In genomic region chr1:134727256-134727655, GRCm38 (mm10) we compare ENCODE assay signal across 15 mouse cellular contexts.
DNase-seq lines count a peak whose midpoint lies in the region; ATAC-seq and TF ChIP-seq lines count a peak whose summit lies in the region.
"Had no signal": no experiment of that assay in that cellular context is flagged by ENCODE, and none has a peak within 500 bp of the region (broad histone marks: within the 10 kb centered on the region; RNA-seq: fewer than 3 reads in every experiment).

No protein-coding gene starts in this region.

- TF ChIP-seq EP300 in MEL (IDR thresholded peaks at IDR 0.05; ENCODE audit: low read depth in 1 of 2, low read length in 2 of 2) = no peak

- TF ChIP-seq RAD21 in MEL (IDR thresholded peaks at IDR 0.05; ENCODE audit: low read depth, low read length) = no peak

- H3K9me3 ChIP-seq in kidney, embryonic 14.5 days (ENCODE audit: control insufficient read depth, low read length) = no peaks in the 10 kb centered on the region
- H3K9me3 ChIP-seq in MEL (replicated peaks; ENCODE audit: insufficient read depth, low read length) = no peaks in the 10 kb centered on the region
- no peaks in the 10 kb centered on the region for H3K9me3 ChIP-seq in hindbrain, embryonic 12.5 days (replicated peaks)
- H3K9me3 ChIP-seq: forebrain, embryonic 15.5 days; hindbrain, embryonic 10.5 days; midbrain, embryonic 15.5 days; neural tube, embryonic 12.5 days had no signal

- TF ChIP-seq CTCF in MEL (IDR thresholded peaks at IDR 0.05 in 2 of 3, conservative IDR thresholded peaks at IDR 0.05 in 1 of 3; ENCODE audit: control insufficient read depth in 1 of 3, insufficient read depth in 1 of 3, low read depth in 2 of 3, low read length in 3 of 3, poor library complexity in 1 of 3, severe bottlenecking in 1 of 3) = no peak

- H3K27ac ChIP-seq in kidney, embryonic 14.5 days (ENCODE audit: low read depth, low read length) = no peak overlapping the region
- no peak overlapping the region for H3K27ac ChIP-seq in MEL (ENCODE audit: control insufficient read depth, low read depth, low read length)
- no peak overlapping the region for H3K27ac ChIP-seq in hindbrain, embryonic 12.5 days
- H3K27ac ChIP-seq: forebrain, embryonic 15.5 days; gastrocnemius, adult 2 months; kidney, postnatal 0 days; midbrain, embryonic 15.5 days; neural tube, embryonic 12.5 days had no signal

- no peak overlapping the region for H3K9ac ChIP-seq in kidney, embryonic 14.5 days (ENCODE audit: low read depth, low read length)
- no peak overlapping the region for H3K9ac ChIP-seq in MEL (ENCODE audit: control insufficient read depth, low read depth, low read length, poor library complexity, severe bottlenecking)
- H3K9ac ChIP-seq in hindbrain, embryonic 12.5 days = no peak overlapping the region
- H3K9ac ChIP-seq: forebrain, embryonic 15.5 days; midbrain, embryonic 15.5 days; neural tube, embryonic 12.5 days had no signal

- no peaks in the 10 kb centered on the region for H3K79me2 ChIP-seq in MEL (ENCODE audit: control insufficient read depth, insufficient read depth, low read length, poor library complexity)

- no peak for TF ChIP-seq POLR2A in MEL (IDR thresholded peaks at IDR 0.05; ENCODE audit: control insufficient read depth in 1 of 2, insufficient read depth in 1 of 2, low read depth in 1 of 2, low read length in 2 of 2, poor library complexity in 1 of 2)

- 52% methylated on average over 8 of the region's 8 CpGs for WGBS in kidney, embryonic 14.5 days
- 80% methylated on average over 8 of the region's 8 CpGs for WGBS in hindbrain, embryonic 12.5 days

- no peak for DNase-seq in kidney, adult 11 months
- peak; percentile 35 for DNase-seq in MEL (ENCODE audit: low read depth, low spot score)
- DNase-seq in adrenal gland, adult 8-10 months = peak; percentile 79
- DNase-seq in cerebellum, postnatal 25 days = peak; percentile 68 to 76
- DNase-seq in embryo, embryonic 11 days = no peak
- DNase-seq: gastrocnemius, adult 2 months; lung, postnatal 4 days had no signal

- H3K27me3 ChIP-seq in kidney, embryonic 14.5 days (ENCODE audit: control insufficient read depth, insufficient read depth, low read length) = no peaks in the 10 kb centered on the region
- H3K27me3 ChIP-seq in MEL (ENCODE audit: control insufficient read depth in 1 of 2, insufficient read depth in 2 of 2, low read length in 2 of 2) = peaks cover 0 to 3% of the 10 kb centered on the region in 2 experiments; a peak in 2 of 4 replicates
- H3K27me3 ChIP-seq in hindbrain, embryonic 12.5 days = no peaks in the 10 kb centered on the region; the same call in 1 of the 2 replicates
- H3K27me3 ChIP-seq: forebrain, embryonic 15.5 days; midbrain, embryonic 15.5 days; neural tube, embryonic 12.5 days had no signal

- H3K36me3 ChIP-seq in kidney, embryonic 14.5 days (ENCODE audit: control insufficient read depth, insufficient read depth, low read length) = no peaks in the 10 kb centered on the region
- no peaks in the 10 kb centered on the region for H3K36me3 ChIP-seq in MEL (ENCODE audit: control insufficient read depth in 1 of 2, insufficient read depth in 2 of 2, low read length in 2 of 2)
- H3K36me3 ChIP-seq in hindbrain, embryonic 12.5 days = no peaks in the 10 kb centered on the region
- H3K36me3 ChIP-seq: forebrain, embryonic 15.5 days; midbrain, embryonic 15.5 days; neural tube, embryonic 12.5 days had no signal

- H3K4me3 ChIP-seq in kidney, embryonic 14.5 days (ENCODE audit: low read length) = no peak overlapping the region
- H3K4me3 ChIP-seq in MEL (ENCODE audit: control insufficient read depth in 1 of 2, insufficient read depth in 1 of 2, low read depth in 2 of 2, low read length in 2 of 2) = no peak overlapping the region
- no peak overlapping the region for H3K4me3 ChIP-seq in hindbrain, embryonic 12.5 days
- H3K4me3 ChIP-seq: forebrain, embryonic 15.5 days; gastrocnemius, adult 2 months; hindbrain, embryonic 10.5 days; midbrain, embryonic 15.5 days; neural tube, embryonic 12.5 days had no signal

- peak; percentile 19; the same call in 1 of the 2 replicates for ATAC-seq in kidney, embryonic 14.5 days (ENCODE audit: low FRiP score, low TSS enrichment)
- no peak for ATAC-seq in hindbrain, embryonic 12.5 days (ENCODE audit: low FRiP score)
- no peak for ATAC-seq in erythroid progenitor cell, adult 5-6 weeks (replicated peaks; ENCODE audit: low FRiP score, poor library complexity, severe bottlenecking)
- ATAC-seq: forebrain, embryonic 15.5 days; midbrain, embryonic 15.5 days had no signal

- no peak overlapping the region for H3K4me2 ChIP-seq in kidney, embryonic 14.5 days (replicated peaks; ENCODE audit: low read depth, low read length)
- H3K4me2 ChIP-seq in hindbrain, embryonic 12.5 days (replicated peaks) = no peak overlapping the region
- H3K4me2 ChIP-seq: forebrain, embryonic 15.5 days; midbrain, embryonic 15.5 days; neural tube, embryonic 12.5 days had no signal

- H3K4me1 ChIP-seq in kidney, embryonic 14.5 days (ENCODE audit: control insufficient read depth, insufficient read depth, low read length) = peaks cover 12% of the 10 kb centered on the region
- peaks cover 0 to 3% of the 10 kb centered on the region in 2 experiments; a peak in 1 of 4 replicates for H3K4me1 ChIP-seq in MEL (ENCODE audit: control insufficient read depth in 1 of 2, insufficient read depth in 2 of 2, low read length in 2 of 2)
- H3K4me1 ChIP-seq in hindbrain, embryonic 12.5 days = peaks cover 5% of the 10 kb centered on the region; the same call in 1 of the 2 replicates
- H3K4me1 ChIP-seq: forebrain, embryonic 15.5 days; midbrain, embryonic 15.5 days; neural tube, embryonic 12.5 days had no signal

TF ChIP-seq in MEL, 35 proteins besides CTCF, POLR2A, EP300 and RAD21:
- TF ChIP-seq TBP (IDR thresholded peaks at IDR 0.05; ENCODE audit: low read depth, low read length) = no peak
- no peak for TF ChIP-seq ELF1 (IDR thresholded peaks at IDR 0.05; ENCODE audit: low read depth, low read length)
- TF ChIP-seq JUND (IDR thresholded peaks at IDR 0.05; ENCODE audit: low read depth, low read length) = no peak
- no peak for TF ChIP-seq POLR2AphosphoS2 (IDR thresholded peaks at IDR 0.05; ENCODE audit: low read length)
- TF ChIP-seq MYB (IDR thresholded peaks at IDR 0.05; ENCODE audit: low read depth, low read length) = no peak
- no peak for TF ChIP-seq CHD1 (IDR thresholded peaks at IDR 0.05; ENCODE audit: low read depth, low read length)

Comparison
In these comparisons a context has a peak if more than half of its experiments do, and no peak if none do; other contexts are left out.
1. DNase-seq: peak in MEL (single experiment), adrenal gland, adult 8-10 months (single experiment) and cerebellum, postnatal 25 days (2 of 2); none in kidney, adult 11 months (single experiment) and embryo, embryonic 11 days (single experiment).